Mouse (Mus musculus): ENCODE measurements around the gene Slc2a9. TPM values are rescaled to one million over a fixed set of nuclear protein-coding genes. Genes with fewer than 3 reads are reported as not detected.

Slc2a9 gene
- total and polyA plus RNA-seq, 2 experiments from 2014 or later = 0.93 to 1.3 TPM

- DNase-seq (ENCODE audit: low spot score) (no peak), ATAC-seq (ENCODE audit: low FRiP score) (peak; percentile 10; the same call in 1 of the 2 replicates)
- no peaks in the 10 kb centered on the region for H3K27me3 ChIP-seq (ENCODE audit: insufficient read depth, low read length)
- no peak for TF ChIP-seq CTCF (IDR thresholded peaks at IDR 0.05)
- no peak overlapping the region for H3K9ac ChIP-seq (replicated peaks; ENCODE audit: low read length, poor library complexity, severe bottlenecking)
- no peak overlapping the region for H3K4me3 ChIP-seq (ENCODE audit: low read depth, low read length)
- 58% methylated on average over 3 of the region's 3 CpGs for WGBS
- H3K4me2 ChIP-seq (ENCODE audit: low read depth, low read length, poor library complexity, severe bottlenecking) = no peak overlapping the region
- H3K36me3 ChIP-seq (ENCODE audit: insufficient read depth, low read length) = no peaks in the 10 kb centered on the region
- no peaks in the 10 kb centered on the region for H3K9me3 ChIP-seq (ENCODE audit: low read length)
- H3K27ac ChIP-seq (ENCODE audit: low read depth, low read length) = no peak overlapping the region
- no peaks in the 10 kb centered on the region for H3K4me1 ChIP-seq (ENCODE audit: insufficient read depth, low read length)
Observed at GRCm38 (mm10) chr5:38434875-38435274, 68.1 kb downstream of the Slc2a9 start.

- H3K4me1 ChIP-seq (ENCODE audit: insufficient read depth, low read length) = no peaks in the 10 kb centered on the region
Observed at GRCm38 (mm10) chr5:38431201-38431600, 71.7 kb downstream of the Slc2a9 start.

GRCm38 (mm10) chr5:38429106-38429505 is 73.8 kb downstream of the Slc2a9 start:
- DNase-seq (ENCODE audit: low spot score) (no peak), ATAC-seq (ENCODE audit: low FRiP score) (no peak)
- Histone ChIP-seq H3K4me1 (ENCODE audit: insufficient read depth, low read length) (no peaks in the 10 kb centered on the region), H3K4me3 (ENCODE audit: low read depth, low read length) (no peak overlapping the region), H3K36me3 (ENCODE audit: insufficient read depth, low read length) (no peaks in the 10 kb centered on the region), H3K27me3 (ENCODE audit: insufficient read depth, low read length) (no peaks in the 10 kb centered on the region), H3K27ac (ENCODE audit: low read depth, low read length) (no peak overlapping the region), H3K9ac (replicated peaks; ENCODE audit: low read length, poor library complexity, severe bottlenecking) (no peak overlapping the region), H3K4me2 (ENCODE audit: low read depth, low read length, poor library complexity, severe bottlenecking) (no peak overlapping the region), H3K9me3 (ENCODE audit: low read length) (no peaks in the 10 kb centered on the region)
- TF ChIP-seq CTCF (IDR thresholded peaks at IDR 0.05) = no peak
- 61% methylated on average over 6 of the region's 6 CpGs for WGBS

More at GRCm38 (mm10) chr5:38431201-38431600, 71.7 kb downstream of the Slc2a9 start:
- H3K9me3 ChIP-seq (ENCODE audit: low read length) = no peaks in the 10 kb centered on the region
- H3K27ac ChIP-seq (ENCODE audit: low read depth, low read length) = no peak overlapping the region
- DNase-seq (ENCODE audit: low spot score) (no peak), ATAC-seq (ENCODE audit: low FRiP score) (no peak)
- no peak overlapping the region for H3K9ac ChIP-seq (replicated peaks; ENCODE audit: low read length, poor library complexity, severe bottlenecking)
- 88% methylated on average over 7 of the region's 7 CpGs for WGBS
- TF ChIP-seq CTCF (IDR thresholded peaks at IDR 0.05) = no peak
- no peak overlapping the region for H3K4me3 ChIP-seq (ENCODE audit: low read depth, low read length)
- H3K36me3 ChIP-seq (ENCODE audit: insufficient read depth, low read length) = no peaks in the 10 kb centered on the region
- no peak overlapping the region for H3K4me2 ChIP-seq (ENCODE audit: low read depth, low read length, poor library complexity, severe bottlenecking)
- H3K27me3 ChIP-seq (ENCODE audit: insufficient read depth, low read length) = no peaks in the 10 kb centered on the region

DNA sequence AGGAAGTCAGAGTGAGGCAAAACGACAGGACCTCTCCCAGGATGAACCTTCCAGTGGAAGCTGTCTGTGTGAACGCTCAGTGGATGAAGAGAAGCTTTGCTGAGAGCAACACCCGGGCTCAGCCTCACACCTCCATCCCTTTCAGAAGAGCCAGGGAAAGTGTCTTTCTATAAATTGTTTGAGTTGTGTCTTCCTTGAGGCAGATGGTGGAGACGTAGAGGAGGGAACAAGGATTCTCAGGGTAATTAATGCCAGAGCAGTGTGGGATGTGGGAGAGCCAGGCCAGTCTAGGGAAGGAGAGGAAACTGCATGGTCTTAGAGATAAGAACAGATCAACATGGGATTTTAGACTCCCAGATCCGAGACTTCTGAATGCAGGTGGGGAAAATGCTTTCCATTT is 75.2 kb downstream of the Slc2a9 start:
- 74% methylated on average over 5 of the region's 5 CpGs for WGBS
- H3K9ac ChIP-seq (replicated peaks; ENCODE audit: low read length, poor library complexity, severe bottlenecking) = no peak overlapping the region
- H3K27me3 ChIP-seq (ENCODE audit: insufficient read depth, low read length) = no peaks in the 10 kb centered on the region
- H3K9me3 ChIP-seq (ENCODE audit: low read length) = no peaks in the 10 kb centered on the region
- no peak overlapping the region for H3K27ac ChIP-seq (ENCODE audit: low read depth, low read length)
- H3K4me3 ChIP-seq (ENCODE audit: low read depth, low read length) = no peak overlapping the region
- DNase-seq (ENCODE audit: low spot score) (no peak), ATAC-seq (ENCODE audit: low FRiP score) (no peak)
- no peaks in the 10 kb centered on the region for H3K4me1 ChIP-seq (ENCODE audit: insufficient read depth, low read length)
- H3K36me3 ChIP-seq (ENCODE audit: insufficient read depth, low read length) = no peaks in the 10 kb centered on the region
- H3K4me2 ChIP-seq (ENCODE audit: low read depth, low read length, poor library complexity, severe bottlenecking) = no peak overlapping the region
- TF ChIP-seq CTCF (IDR thresholded peaks at IDR 0.05) = no peak

- Histone ChIP-seq H3K27me3 (ENCODE audit: insufficient read depth, low read length) (no peaks in the 10 kb centered on the region), H3K27ac (ENCODE audit: low read depth, low read length) (no peak overlapping the region), H3K9ac (replicated peaks; ENCODE audit: low read length, poor library complexity, severe bottlenecking) (no peak overlapping the region), H3K4me3 (ENCODE audit: low read depth, low read length) (no peak overlapping the region), H3K4me1 (ENCODE audit: insufficient read depth, low read length) (no peaks in the 10 kb centered on the region), H3K36me3 (ENCODE audit: insufficient read depth, low read length) (no peaks in the 10 kb centered on the region), H3K4me2 (ENCODE audit: low read depth, low read length, poor library complexity, severe bottlenecking) (no peak overlapping the region), H3K9me3 (ENCODE audit: low read length) (no peaks in the 10 kb centered on the region)
- no peak for TF ChIP-seq CTCF (IDR thresholded peaks at IDR 0.05)
- DNase-seq (ENCODE audit: low spot score) (no peak), ATAC-seq (ENCODE audit: low FRiP score) (no peak)
- WGBS = 93% methylated on average over 6 of the region's 6 CpGs
Observed at GRCm38 (mm10) chr5:38425569-38425968, 77.4 kb downstream of the Slc2a9 start.

DNA sequence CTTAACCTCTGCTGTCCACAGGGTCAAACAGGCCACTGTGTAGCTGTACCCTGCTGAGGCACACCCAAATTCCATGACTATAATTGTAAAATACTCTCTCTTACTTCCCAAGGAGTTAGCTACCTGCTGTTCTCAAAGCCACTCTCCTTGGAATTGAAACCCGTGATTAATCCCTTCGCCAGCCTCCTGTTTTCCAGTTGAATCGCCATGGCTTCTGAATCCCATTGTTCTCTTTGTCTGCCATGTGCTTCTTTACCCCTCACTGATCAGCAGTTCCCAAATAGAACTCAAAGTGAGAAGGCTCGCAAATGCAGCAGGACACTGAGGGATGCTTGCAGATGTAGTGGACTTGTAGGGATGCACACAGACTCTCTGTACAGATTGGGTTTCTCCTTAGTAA is 80.5 kb downstream of the Slc2a9 start:
- H3K27me3 ChIP-seq (ENCODE audit: insufficient read depth, low read length) = no peaks in the 10 kb centered on the region
- DNase-seq (ENCODE audit: low spot score) (no peak), ATAC-seq (ENCODE audit: low FRiP score) (no peak)
- no peak overlapping the region for H3K4me2 ChIP-seq (ENCODE audit: low read depth, low read length, poor library complexity, severe bottlenecking)
- no peaks in the 10 kb centered on the region for H3K9me3 ChIP-seq (ENCODE audit: low read length)
- no peaks in the 10 kb centered on the region for H3K36me3 ChIP-seq (ENCODE audit: insufficient read depth, low read length)
- TF ChIP-seq CTCF (IDR thresholded peaks at IDR 0.05) = no peak
- H3K4me1 ChIP-seq (ENCODE audit: insufficient read depth, low read length) = no peaks in the 10 kb centered on the region
- no peak overlapping the region for H3K4me3 ChIP-seq (ENCODE audit: low read depth, low read length)
- no peak overlapping the region for H3K27ac ChIP-seq (ENCODE audit: low read depth, low read length)
- no peak overlapping the region for H3K9ac ChIP-seq (replicated peaks; ENCODE audit: low read length, poor library complexity, severe bottlenecking)
- WGBS = 11% methylated on average over 4 of the region's 4 CpGs
